Mouse (Mus musculus): ENCODE results near the gene Galnt9.

- no peak for TF ChIP-seq POLR2A (IDR thresholded peaks at IDR 0.05; ENCODE audit: borderline replicate concordance, extremely low read depth, insufficient read depth, insufficient read length, poor library complexity, severe bottlenecking)
- TF ChIP-seq CTCF (IDR thresholded peaks at IDR 0.05; ENCODE audit: borderline replicate concordance, extremely low read depth, insufficient read depth, insufficient read length) = peak; percentile 16; the same call in 1 of the 2 replicates
Measured at GRCm38 (mm10) chr5:110544691-110545069, 525 bp downstream of the Galnt9 start.

Measured in brain, embryonic 14.5 days (tissue).